Mouse (Mus musculus) neural tube, embryonic 14.5 days (tissue): ENCODE results near the gene Col6a2. TPM values are rescaled to one million over a fixed set of nuclear protein-coding genes. Genes with fewer than 3 reads are reported as not detected.

Experiments used
- ATAC-seq: fragments of 200-750 bp; cut with Nextera tagmentation; 2 replicates; pipeline ENCODE4 v1.8.0; 2017; ENCODE audit warnings: low read depth, mild to moderate bottlenecking, moderate TSS enrichment, moderate library complexity
- H3K27ac ChIP-seq: fragments of 300-500 bp; sonication (generic); 2 replicates; pipeline ENCODE4 v1.5.1; 2014; ENCODE audit warnings: low read depth, mild to moderate bottlenecking, control low read depth, low read length, moderate library complexity, mixed read lengths
- H3K27me3 ChIP-seq: fragments of 300-500 bp; sonication (generic); 2 replicates; pipeline ENCODE4 v1.6.1; 2014; ENCODE audit warnings: low read length; ENCODE audit not compliant: control insufficient read depth, insufficient read depth
- H3K36me3 ChIP-seq: fragments of 300-500 bp; sonication (generic); 2 replicates; pipeline ENCODE4 v1.6.1; 2014; ENCODE audit warnings: low read length, mixed read lengths; ENCODE audit not compliant: control insufficient read depth, insufficient read depth
- H3K4me1 ChIP-seq: fragments of 300-500 bp; sonication (generic); 2 replicates; pipeline ENCODE4 v1.6.1; 2014; ENCODE audit warnings: low read length; ENCODE audit not compliant: control insufficient read depth, insufficient read depth
- H3K4me2 ChIP-seq: fragments of 300-500 bp; sonication (generic); 2 replicates; pipeline ENCODE4 v1.6.1; 2014; ENCODE audit warnings: mild to moderate bottlenecking, low read depth, low read length, control low read depth
- H3K4me3 ChIP-seq: fragments of 300-500 bp; sonication (generic); 2 replicates; pipeline ENCODE4 v1.5.1; 2014; ENCODE audit warnings: low read depth, low read length, control low read depth, mixed read lengths
- H3K9ac ChIP-seq: fragments of 300-500 bp; sonication (generic); replicated peaks from 2 replicates; pipeline ENCODE4 v1.6.1; 2014; ENCODE audit warnings: low read depth, mild to moderate bottlenecking, control low read depth, low read length, mixed read lengths
- H3K9me3 ChIP-seq: fragments of 300-500 bp; sonication (generic); 2 replicates; pipeline ENCODE4 v1.6.1; 2016; ENCODE audit warnings: low read length; ENCODE audit not compliant: control insufficient read depth
- WGBS: fragments of 180-500 bp; shearing (Covaris S2); extraction: QIAGEN DNeasy Blood & Tissue Kit; methylation state at CpG from one replicate; pipeline ENCODE4 v1.1.7; 2014; 5-methylcytosine and 5-hydroxymethylcytosine counted together
- polyA plus RNA-seq: library from polyadenylated mRNA; unstranded; fragments of >200 nt; fragmentation: Nextera tagmentation; extraction: Ambion mirVana; gene quantifications from 2 replicates; pipeline ENCODE4 v1.2.1, GENCODE M21; 2014

Col6a2 gene
- polyA plus RNA-seq, 1 experiment from 2014 or later: 2.4 TPM

- Histone ChIP-seq H3K36me3 (no peaks in the 10 kb centered on the region), H3K4me2 (no peak overlapping the region), H3K27ac (no peak overlapping the region), H3K9ac (no peak overlapping the region), H3K4me1 (peaks cover 4% of the 10 kb centered on the region), H3K4me3 (no peak overlapping the region), H3K27me3 (no peaks in the 10 kb centered on the region; the same call in 1 of the 2 replicates), H3K9me3 (no peaks in the 10 kb centered on the region)
- ATAC-seq: no peak
- 90% methylated on average over 5 of the region's 5 CpGs for WGBS
Measured at GRCm38 (mm10) chr10:76627714-76628113, 4.3 kb upstream of the Col6a2 start.

GRCm38 (mm10) chr10:76624903-76625302 lies 1.5 kb upstream of the Col6a2 start:
- H3K4me3 ChIP-seq: no peak overlapping the region
- WGBS: 69% methylated on average over 7 of the region's 7 CpGs
- no peak overlapping the region for H3K4me2 ChIP-seq
- no peak overlapping the region for H3K27ac ChIP-seq
- no peak for ATAC-seq
- H3K9me3 ChIP-seq: no peaks in the 10 kb centered on the region
- no peak overlapping the region for H3K9ac ChIP-seq
- no peaks in the 10 kb centered on the region for H3K36me3 ChIP-seq
- peaks cover 4% of the 10 kb centered on the region for H3K4me1 ChIP-seq
- no peaks in the 10 kb centered on the region; the same call in 1 of the 2 replicates for H3K27me3 ChIP-seq

- H3K27me3 ChIP-seq: no peaks in the 10 kb centered on the region; the same call in 1 of the 2 replicates
- no peak overlapping the region for H3K27ac ChIP-seq
- no peaks in the 10 kb centered on the region for H3K36me3 ChIP-seq
- H3K4me2 ChIP-seq: peak overlapping the region; percentile 60
- 0 out of 2 replicates have a peak, but pooled peaks have one; percentile 31 for ATAC-seq
- WGBS: 29% methylated on average over 7 of the region's 7 CpGs
- peak overlapping the region; percentile 26; the same call in 1 of the 2 replicates for H3K4me3 ChIP-seq
- H3K4me1 ChIP-seq: peaks cover 4% of the 10 kb centered on the region
- no peaks in the 10 kb centered on the region for H3K9me3 ChIP-seq
- no peak overlapping the region for H3K9ac ChIP-seq
Measured at GRCm38 (mm10) chr10:76623734-76624133, 304 bp upstream of the Col6a2 start.

- 81% methylated on average over 4 of the region's 4 CpGs for WGBS
- Histone ChIP-seq H3K4me2 (no peak overlapping the region), H3K4me1 (peaks cover 4% of the 10 kb centered on the region), H3K4me3 (0 out of 2 replicates have a peak overlapping the region, but pooled peaks have one; percentile 26), H3K9ac (0 out of 2 replicates have a peak overlapping the region, but pooled peaks have one; percentile 28), H3K9me3 (no peaks in the 10 kb centered on the region), H3K27ac (no peak overlapping the region), H3K27me3 (no peaks in the 10 kb centered on the region; the same call in 1 of the 2 replicates), H3K36me3 (no peaks in the 10 kb centered on the region)
- no peak for ATAC-seq
Measured at GRCm38 (mm10) chr10:76622411-76622810, 1.0 kb downstream of the Col6a2 start.

- ATAC-seq: no peak
- H3K4me1 ChIP-seq: no peaks in the 10 kb centered on the region
Measured at GRCm38 (mm10) chr10:76612473-76612872, 11.0 kb downstream of the Col6a2 start.

GRCm38 (mm10) chr10:76602690-76603089 lies 20.7 kb downstream of the Col6a2 start:
- H3K27me3 ChIP-seq: no peaks in the 10 kb centered on the region
- H3K4me2 ChIP-seq: no peak overlapping the region
- H3K4me3 ChIP-seq: no peak overlapping the region
- no peaks in the 10 kb centered on the region for H3K4me1 ChIP-seq
- H3K9ac ChIP-seq: no peak overlapping the region
- ATAC-seq: no peak
- no peak overlapping the region for H3K27ac ChIP-seq
- H3K9me3 ChIP-seq: no peaks in the 10 kb centered on the region
- H3K36me3 ChIP-seq: no peaks in the 10 kb centered on the region
- WGBS: 85% methylated on average over 3 of the region's 3 CpGs

More at GRCm38 (mm10) chr10:76612473-76612872, 11.0 kb downstream of the Col6a2 start:
- H3K9ac ChIP-seq: no peak overlapping the region
- H3K4me3 ChIP-seq: no peak overlapping the region
- H3K9me3 ChIP-seq: no peaks in the 10 kb centered on the region
- no peak overlapping the region for H3K27ac ChIP-seq
- no peaks in the 10 kb centered on the region for H3K27me3 ChIP-seq
- no peaks in the 10 kb centered on the region for H3K36me3 ChIP-seq
- WGBS: 87% methylated on average over 7 of the region's 7 CpGs
- no peak overlapping the region for H3K4me2 ChIP-seq

GRCm38 (mm10) chr10:76596338-76596737 lies 27.1 kb downstream of the Col6a2 start:
- H3K27ac ChIP-seq: no peak overlapping the region
- H3K27me3 ChIP-seq: no peaks in the 10 kb centered on the region
- H3K4me2 ChIP-seq: no peak overlapping the region
- WGBS: 94% methylated on average over 31 of the region's 31 CpGs
- ATAC-seq: no peak
- no peak overlapping the region for H3K4me3 ChIP-seq
- no peaks in the 10 kb centered on the region for H3K9me3 ChIP-seq
- no peaks in the 10 kb centered on the region for H3K36me3 ChIP-seq
- no peaks in the 10 kb centered on the region for H3K4me1 ChIP-seq
- no peak overlapping the region for H3K9ac ChIP-seq

GRCm38 (mm10) chr10:76590197-76590596 lies 33.2 kb downstream of the Col6a2 start:
- no peak for ATAC-seq
- H3K9ac ChIP-seq: no peak overlapping the region
- no peaks in the 10 kb centered on the region for H3K36me3 ChIP-seq
- no peak overlapping the region for H3K4me3 ChIP-seq
- no peak overlapping the region for H3K27ac ChIP-seq
- H3K4me2 ChIP-seq: no peak overlapping the region
- H3K9me3 ChIP-seq: no peaks in the 10 kb centered on the region
- WGBS: 51% methylated on average over 11 of the region's 11 CpGs
- H3K27me3 ChIP-seq: no peaks in the 10 kb centered on the region
- no peaks in the 10 kb centered on the region for H3K4me1 ChIP-seq

- no peak overlapping the region for H3K27ac ChIP-seq
- 67% methylated on average over 1 of the region's 1 CpGs for WGBS
Measured at GRCm38 (mm10) chr10:76586190-76586589, 37.2 kb downstream of the Col6a2 start.

More at GRCm38 (mm10) chr10:76586190-76586589, 37.2 kb downstream of the Col6a2 start:
- Histone ChIP-seq H3K36me3 (no peaks in the 10 kb centered on the region), H3K9ac (no peak overlapping the region), H3K9me3 (no peaks in the 10 kb centered on the region), H3K4me2 (no peak overlapping the region), H3K4me1 (no peaks in the 10 kb centered on the region), H3K27me3 (no peaks in the 10 kb centered on the region), H3K4me3 (no peak overlapping the region)
- ATAC-seq: no peak
